Mouse (Mus musculus): ENCODE measurements around the gene Prkcb.

DNA sequence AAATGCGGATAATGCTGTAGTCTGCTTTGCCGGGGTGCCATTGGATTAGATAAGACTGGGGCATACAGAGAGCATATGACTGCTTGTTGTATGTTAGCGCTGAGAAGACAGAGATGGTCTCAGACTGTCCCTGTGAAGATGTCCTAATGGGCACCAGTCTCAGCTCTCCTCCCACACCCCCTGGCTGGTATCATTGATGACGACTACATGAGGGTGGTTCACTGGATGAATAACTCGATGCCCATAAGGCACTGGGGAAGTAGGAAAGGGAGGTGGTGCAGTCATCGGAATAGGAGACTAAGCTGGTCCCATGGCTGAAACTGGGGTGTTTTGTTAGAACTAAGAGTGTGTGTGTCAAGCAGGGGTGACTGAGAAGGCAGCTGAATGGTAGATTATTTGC is 14.0 kb downstream of the Prkcb start:
- TF ChIP-seq CTCF (IDR thresholded peaks at IDR 0.05; ENCODE audit: extremely low read depth, insufficient read depth, low read length) (no peak), POLR2A (IDR thresholded peaks at IDR 0.05; ENCODE audit: extremely low read depth, insufficient read depth, low read length) (no peak)

All from cortical plate, adult 2 months (tissue).